Mouse (Mus musculus) ES-Bruce4 (cell line): ENCODE data around the gene Ehf. TPM values are rescaled to one million over a fixed set of nuclear protein-coding genes. Genes with fewer than 3 reads are reported as not detected.

ENCODE experiments used
- H3K27ac ChIP-seq: 2 replicates; pipeline ENCODE4 v1.5.1; 2012; ENCODE audit warnings: low read length, inconsistent platforms; ENCODE audit not compliant: insufficient read depth
- H3K27me3 ChIP-seq: 2 replicates; pipeline ENCODE4 v1.6.1; 2012; ENCODE audit warnings: mild to moderate bottlenecking, low read length, inconsistent platforms; ENCODE audit not compliant: control insufficient read depth, poor library complexity, insufficient read depth, severe bottlenecking
- H3K36me3 ChIP-seq: 2 replicates; pipeline ENCODE4 v1.6.1; 2012; ENCODE audit warnings: inconsistent platforms, mild to moderate bottlenecking, low read length, moderate library complexity; ENCODE audit not compliant: control insufficient read depth, poor library complexity, insufficient read depth, severe bottlenecking
- H3K4me1 ChIP-seq: one replicate; pipeline ENCODE4 v1.8.1; 2011; ENCODE audit warnings: low read length; ENCODE audit not compliant: control insufficient read depth, insufficient read depth
- H3K4me3 ChIP-seq: 2 replicates; pipeline ENCODE4 v1.5.1; 2011; ENCODE audit warnings: low read depth, mild to moderate bottlenecking, low read length
- H3K9ac ChIP-seq: 2 replicates; pipeline ENCODE4 v1.6.1; 2012; ENCODE audit warnings: low read depth, mild to moderate bottlenecking, inconsistent platforms; ENCODE audit not compliant: poor library complexity, severe bottlenecking
- H3K9me3 ChIP-seq: replicated peaks from 2 replicates; pipeline ENCODE4 v1.6.1; 2012; ENCODE audit warnings: mild to moderate bottlenecking, low read length, inconsistent platforms; ENCODE audit not compliant: control insufficient read depth, poor library complexity, insufficient read depth, severe bottlenecking
- CTCF ChIP-seq: IDR thresholded peaks from one replicate; pipeline ENCODE4 v1.8.1; 2011; ENCODE audit warnings: low read depth, low read length
- EP300 ChIP-seq: IDR thresholded peaks from 2 replicates; pipeline ENCODE4 v1.6.1; 2011; ENCODE audit warnings: low read depth, low read length; ENCODE audit not compliant: insufficient read depth
- POLR2A ChIP-seq: IDR thresholded peaks from one replicate; pipeline ENCODE4 v1.8.1; 2011; ENCODE audit warnings: low read length; ENCODE audit not compliant: insufficient read depth
- polyA plus RNA-seq: library from polyadenylated mRNA; stranded (reverse); fragments of >200 nt; gene quantifications from 2 replicates; pipeline ENCODE4 v1.2.4, GENCODE M21; 2011; ENCODE audit warnings: low read depth; ENCODE audit not compliant: missing spikeins, insufficient read depth, insufficient read length

Ehf gene
- polyA plus RNA-seq, 1 experiment, result not detected

DNA sequence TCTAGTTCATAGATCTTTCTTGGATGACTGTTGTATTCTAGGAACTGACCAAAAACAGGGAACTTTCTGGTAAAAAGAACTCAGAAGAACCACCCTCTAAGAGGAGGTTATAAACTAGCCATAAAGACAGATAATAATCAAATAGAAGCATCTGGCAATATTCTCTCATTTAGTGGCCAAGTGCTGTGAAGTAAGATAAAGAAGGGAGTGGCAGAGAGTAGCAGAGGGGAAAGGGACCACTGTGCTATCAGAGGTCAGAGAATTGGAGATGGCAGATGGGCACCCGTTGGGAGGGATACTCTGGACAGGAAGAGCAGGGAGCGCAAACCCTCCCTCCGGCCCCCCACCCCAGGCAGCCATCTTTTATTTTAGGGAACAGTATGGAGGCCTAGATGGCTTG lies 34.3 kb upstream of the Ehf start:
- no peak overlapping the region for H3K4me3 ChIP-seq
- no peak for TF ChIP-seq POLR2A
- no peak for TF ChIP-seq EP300
- TF ChIP-seq CTCF, result no peak
- H3K36me3 ChIP-seq, result no peaks in the 10 kb centered on the region
- no peaks in the 10 kb centered on the region for H3K9me3 ChIP-seq
- no peaks in the 10 kb centered on the region for H3K27me3 ChIP-seq
- H3K27ac ChIP-seq, result no peak overlapping the region
- no peak overlapping the region for H3K9ac ChIP-seq
- H3K4me1 ChIP-seq, result no peaks in the 10 kb centered on the region

DNA sequence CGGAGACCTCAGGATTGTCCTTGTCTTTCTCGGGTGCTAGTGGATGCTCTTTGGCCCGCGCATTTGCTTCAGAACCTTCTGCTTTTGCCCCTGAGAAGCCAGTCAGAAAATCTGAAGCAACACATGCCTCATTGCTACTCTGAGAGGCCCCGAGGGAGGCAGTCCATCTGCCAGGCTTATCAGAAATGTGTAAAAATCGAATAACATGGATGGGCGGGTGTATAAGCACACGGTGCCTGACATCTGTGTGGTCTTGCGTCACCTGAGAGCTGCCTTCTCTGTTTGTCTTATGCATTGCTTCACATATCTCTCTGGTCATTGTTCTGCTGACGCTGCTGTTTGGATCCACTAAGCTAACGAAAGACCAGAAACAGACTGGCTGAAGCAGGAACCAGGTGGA lies 33.5 kb upstream of the Ehf start:
- Histone ChIP-seq H3K9me3 (no peaks in the 10 kb centered on the region), H3K27me3 (no peaks in the 10 kb centered on the region), H3K9ac (no peak overlapping the region), H3K27ac (no peak overlapping the region), H3K4me1 (no peaks in the 10 kb centered on the region), H3K4me3 (no peak overlapping the region), H3K36me3 (no peaks in the 10 kb centered on the region)
- TF ChIP-seq POLR2A (no peak), CTCF (no peak), EP300 (no peak)

DNA sequence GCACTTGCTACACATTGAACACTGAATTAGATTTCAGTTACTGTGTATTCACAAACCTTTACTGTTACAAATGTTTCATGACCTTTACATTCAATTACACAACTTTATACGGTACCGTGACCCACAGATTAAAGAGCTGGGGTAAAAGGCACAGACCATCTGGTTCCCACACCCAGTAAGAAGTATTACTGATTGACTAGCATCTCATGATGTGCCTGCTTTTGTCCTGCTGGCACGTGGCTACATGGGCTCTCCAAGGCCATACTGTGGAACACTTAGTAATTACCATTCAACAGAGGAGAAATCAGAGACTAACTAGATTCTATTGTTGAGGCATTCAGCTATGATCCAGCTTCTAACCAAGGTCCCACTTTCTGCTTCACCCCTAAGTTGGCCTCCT lies 32.9 kb upstream of the Ehf start:
- H3K27me3 ChIP-seq, result no peaks in the 10 kb centered on the region
- no peaks in the 10 kb centered on the region for H3K9me3 ChIP-seq
- no peaks in the 10 kb centered on the region for H3K36me3 ChIP-seq
- no peak overlapping the region for H3K9ac ChIP-seq
- no peak for TF ChIP-seq POLR2A
- no peak overlapping the region for H3K4me3 ChIP-seq
- no peaks in the 10 kb centered on the region for H3K4me1 ChIP-seq
- H3K27ac ChIP-seq, result no peak overlapping the region

DNA sequence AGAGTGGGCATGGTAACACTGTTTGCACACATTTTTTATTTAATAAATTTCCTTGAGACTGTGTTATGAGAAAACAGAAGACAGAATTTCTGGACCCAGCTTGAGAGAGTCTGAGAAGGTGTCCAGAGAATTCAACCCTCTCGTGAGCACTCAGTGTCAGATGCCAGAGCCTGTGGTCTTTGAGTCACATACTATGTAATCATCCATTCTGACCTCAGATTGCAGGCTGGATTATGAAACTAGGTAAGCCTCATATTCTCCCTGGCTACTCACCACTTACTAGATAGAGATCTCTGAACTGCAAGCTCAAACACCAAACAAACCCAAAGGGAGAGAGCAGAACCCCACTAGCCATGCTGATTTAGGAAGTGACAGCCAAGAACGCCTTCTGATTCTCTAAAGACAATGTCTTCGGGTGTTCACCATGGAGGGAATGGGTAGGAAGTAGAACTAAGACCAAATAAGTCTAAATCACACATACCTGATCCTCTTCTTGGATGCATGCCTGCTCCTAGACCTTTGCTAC lies 28.7 kb upstream of the Ehf start:
- no peaks in the 10 kb centered on the region for H3K36me3 ChIP-seq
- no peak overlapping the region for H3K27ac ChIP-seq
- no peaks in the 10 kb centered on the region for H3K27me3 ChIP-seq
- no peak overlapping the region for H3K9ac ChIP-seq
- no peak for TF ChIP-seq EP300
- TF ChIP-seq CTCF, result no peak
- no peak for TF ChIP-seq POLR2A
- no peak overlapping the region for H3K4me3 ChIP-seq
- H3K4me1 ChIP-seq, result no peaks in the 10 kb centered on the region
- no peaks in the 10 kb centered on the region for H3K9me3 ChIP-seq

DNA sequence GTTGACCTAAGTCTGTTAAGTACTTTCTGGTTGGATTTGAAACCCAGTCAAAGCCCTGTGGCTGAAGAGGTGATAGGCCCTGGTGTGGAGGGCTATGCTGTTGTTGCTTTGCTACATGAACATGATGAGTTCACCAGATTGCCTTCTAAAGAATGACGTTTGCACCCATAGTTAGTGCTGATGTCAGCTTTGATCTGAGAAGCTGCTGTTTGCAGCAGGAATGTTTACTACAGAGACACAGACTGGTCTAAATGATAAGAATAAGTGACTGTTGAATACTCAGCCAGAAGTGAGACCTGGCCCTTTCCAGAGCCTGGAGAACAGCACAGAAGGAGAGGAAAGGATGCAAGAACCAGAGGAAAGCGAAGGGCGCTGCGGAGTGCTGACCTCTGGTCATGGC lies 25.7 kb upstream of the Ehf start:
- H3K9ac ChIP-seq, result no peak overlapping the region
- H3K9me3 ChIP-seq, result no peaks in the 10 kb centered on the region
- no peaks in the 10 kb centered on the region for H3K27me3 ChIP-seq
- no peak overlapping the region for H3K27ac ChIP-seq
- TF ChIP-seq EP300 (no peak), CTCF (no peak), POLR2A (no peak)
- H3K4me1 ChIP-seq, result no peaks in the 10 kb centered on the region
- H3K36me3 ChIP-seq, result no peaks in the 10 kb centered on the region
- no peak overlapping the region for H3K4me3 ChIP-seq

DNA sequence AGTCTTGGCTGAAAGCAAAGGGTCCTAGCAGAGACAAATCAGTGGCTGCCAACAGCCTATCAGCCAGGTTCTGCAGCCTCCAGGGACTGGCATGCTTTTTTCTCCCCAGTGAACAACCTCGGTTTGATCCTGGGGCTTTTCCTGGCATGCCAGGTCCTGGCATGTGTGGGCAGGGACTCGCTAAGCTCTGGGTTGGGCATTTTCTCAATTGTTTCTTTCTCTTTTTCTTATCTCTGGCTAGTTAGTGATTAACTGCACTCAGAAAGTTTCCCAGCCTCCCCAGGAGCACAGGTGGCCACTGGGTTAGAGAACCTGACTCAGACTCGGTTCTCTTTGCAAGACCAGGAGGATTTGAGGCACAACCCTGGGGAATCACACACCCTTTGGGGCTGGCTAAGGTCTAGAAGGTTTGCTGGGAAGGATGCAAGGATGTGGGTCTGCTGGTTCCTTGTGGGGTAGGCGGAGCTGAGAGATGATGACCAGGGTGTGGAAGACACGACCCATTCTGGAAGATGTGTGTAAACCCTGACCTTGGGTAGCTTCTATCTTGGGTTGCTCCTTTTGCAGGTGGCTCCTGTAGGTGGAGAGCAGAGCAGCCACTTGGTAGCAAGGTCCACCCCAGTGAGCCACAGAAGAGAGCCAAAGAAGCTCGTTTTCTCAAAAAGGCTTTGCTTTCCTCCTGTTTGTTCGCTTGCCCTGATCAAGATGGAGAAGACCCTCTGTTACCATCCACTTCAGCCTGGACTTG lies 22.4 kb upstream of the Ehf start:
- TF ChIP-seq POLR2A (no peak), CTCF (no peak), EP300 (no peak)
- Histone ChIP-seq H3K27ac (no peak overlapping the region), H3K9me3 (no peaks in the 10 kb centered on the region), H3K36me3 (no peaks in the 10 kb centered on the region), H3K9ac (no peak overlapping the region), H3K27me3 (no peaks in the 10 kb centered on the region), H3K4me3 (no peak overlapping the region), H3K4me1 (no peaks in the 10 kb centered on the region)
